Mouse (Mus musculus) left cerebral cortex, adult 8-10 months (tissue): ENCODE results near the gene Osbp. TPM values are rescaled to one million over a fixed set of nuclear protein-coding genes. Genes with fewer than 3 reads are reported as not detected.
A peak's percentile ranks its signal among the peaks of the same experiment; 100 is the strongest.

Experiments
- DNase-seq, 2 experiments: peaks; one replicate each; pipeline ENCODE4 v3.0.0; 2022; ENCODE audit warnings: low spot score in 2 of 2
- total RNA-seq, 4 experiments: library from RNA; stranded (reverse); gene quantifications; 2 replicates each; pipeline ENCODE4 v1.2.4; 2022

The Osbp gene
- total RNA-seq, 4 experiments from 2014 or later = 56.8 to 62.7 (median 59.6) TPM

DNA sequence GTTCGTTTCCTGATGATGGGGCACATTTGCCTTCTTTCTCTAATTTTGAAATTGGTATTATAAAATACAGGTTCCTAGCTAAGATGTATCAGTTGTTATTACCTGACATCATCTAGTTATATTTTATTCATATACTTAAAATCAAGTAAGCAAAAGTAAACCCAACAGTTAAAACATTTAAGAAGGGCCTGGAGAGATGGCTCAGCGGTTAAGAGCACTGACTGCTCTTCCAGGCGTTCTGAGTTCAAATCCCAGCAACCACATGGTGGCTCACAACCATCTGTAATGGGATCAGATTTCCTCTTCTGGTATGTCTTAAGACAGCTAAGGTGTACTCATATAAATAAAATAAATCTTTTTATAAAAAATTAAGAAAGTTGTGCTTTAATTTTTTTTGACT lies 22.1 kb downstream of the Osbp start:
- no peak for DNase-seq

- DNase-seq = no peak
Measured at GRCm38 (mm10) chr19:11989334-11989733, 23.6 kb downstream of the Osbp start.

- DNase-seq = no peak
Measured at GRCm38 (mm10) chr19:11992034-11992433, 26.3 kb downstream of the Osbp start.

- no peak for DNase-seq
Measured at GRCm38 (mm10) chr19:11992441-11993029, 26.8 kb downstream of the Osbp start.

DNA sequence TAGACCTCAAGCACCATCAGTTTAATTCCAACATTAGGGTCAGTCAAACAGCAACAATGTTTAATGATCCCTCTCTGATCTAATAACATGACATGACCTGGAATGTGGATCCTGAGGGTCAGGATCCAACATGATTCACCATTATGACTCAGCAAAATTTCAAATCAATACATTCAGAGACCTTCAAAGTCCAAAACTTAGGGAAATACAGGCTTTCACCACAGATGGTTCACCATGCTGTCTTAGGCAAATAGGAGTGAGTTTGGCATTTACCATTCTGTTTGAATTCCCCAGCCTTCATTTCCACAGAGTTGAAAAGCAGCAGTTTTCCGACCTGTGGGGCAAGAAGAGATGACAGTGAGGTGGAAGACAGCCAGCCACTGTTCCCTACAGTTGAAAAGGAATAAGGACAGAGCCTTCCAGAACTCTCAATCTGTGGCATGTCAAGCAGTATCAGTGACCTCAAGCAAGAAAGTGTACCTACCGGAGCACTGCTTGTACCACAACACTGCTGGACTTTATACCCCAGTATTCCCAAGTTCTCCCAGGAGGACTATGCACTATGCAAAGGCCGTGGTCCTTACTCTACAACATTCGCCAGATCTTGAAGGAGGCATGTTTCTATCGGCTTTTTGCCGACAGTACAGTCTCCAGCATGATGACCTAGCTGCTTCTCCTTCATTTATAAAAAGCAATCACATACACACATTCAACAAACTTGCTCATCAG lies 29.1 kb downstream of the Osbp start:
- no peak for DNase-seq

- no peak for DNase-seq
Measured at GRCm38 (mm10) chr19:11995722-11996448, 30.1 kb downstream of the Osbp start.

- no peak for DNase-seq
Measured at GRCm38 (mm10) chr19:12001686-12002085, 35.9 kb downstream of the Osbp start.

- DNase-seq = peak in 1 of 2 experiments; percentile 53
Measured at GRCm38 (mm10) chr19:12002125-12002524, 36.4 kb downstream of the Osbp start.

DNA sequence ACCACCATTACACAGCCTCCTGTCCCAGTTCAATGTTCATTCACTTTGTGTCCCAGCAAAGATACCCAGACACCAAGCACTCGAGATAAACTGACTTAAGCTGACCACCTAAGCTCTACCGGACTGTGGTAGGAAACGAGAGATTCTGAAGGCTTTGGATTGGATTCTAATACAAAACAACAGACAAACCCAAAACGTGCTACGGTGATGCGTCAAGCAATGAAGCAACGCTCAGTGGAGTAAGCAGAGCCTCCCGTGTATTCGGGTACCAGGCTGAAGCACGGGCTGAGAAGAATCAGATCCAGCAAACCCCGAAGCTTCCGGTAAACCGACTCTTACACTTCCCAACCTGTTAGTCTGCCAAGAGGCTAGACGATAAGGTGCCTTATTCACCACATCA lies 37.0 kb downstream of the Osbp start:
- no peak for DNase-seq

DNA sequence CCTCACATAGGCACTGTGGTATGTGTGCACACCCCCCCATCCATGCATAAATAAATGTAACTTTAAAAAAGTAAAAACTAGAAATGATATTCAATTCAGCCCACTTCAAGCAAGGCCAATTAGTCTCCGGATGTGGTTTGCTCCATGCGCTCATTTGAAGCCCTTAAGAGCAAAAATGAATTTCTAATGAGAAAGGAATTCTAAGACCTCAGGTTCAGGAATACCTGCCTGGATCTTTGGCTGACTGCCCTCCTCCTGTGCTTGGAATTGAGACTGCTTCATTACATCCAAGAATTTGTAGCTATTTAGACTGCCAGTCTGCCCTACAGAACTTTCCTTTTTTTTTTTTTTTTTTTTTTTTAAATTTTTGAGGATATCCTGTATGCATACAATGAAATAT lies 37.8 kb downstream of the Osbp start:
- DNase-seq = no peak

DNA sequence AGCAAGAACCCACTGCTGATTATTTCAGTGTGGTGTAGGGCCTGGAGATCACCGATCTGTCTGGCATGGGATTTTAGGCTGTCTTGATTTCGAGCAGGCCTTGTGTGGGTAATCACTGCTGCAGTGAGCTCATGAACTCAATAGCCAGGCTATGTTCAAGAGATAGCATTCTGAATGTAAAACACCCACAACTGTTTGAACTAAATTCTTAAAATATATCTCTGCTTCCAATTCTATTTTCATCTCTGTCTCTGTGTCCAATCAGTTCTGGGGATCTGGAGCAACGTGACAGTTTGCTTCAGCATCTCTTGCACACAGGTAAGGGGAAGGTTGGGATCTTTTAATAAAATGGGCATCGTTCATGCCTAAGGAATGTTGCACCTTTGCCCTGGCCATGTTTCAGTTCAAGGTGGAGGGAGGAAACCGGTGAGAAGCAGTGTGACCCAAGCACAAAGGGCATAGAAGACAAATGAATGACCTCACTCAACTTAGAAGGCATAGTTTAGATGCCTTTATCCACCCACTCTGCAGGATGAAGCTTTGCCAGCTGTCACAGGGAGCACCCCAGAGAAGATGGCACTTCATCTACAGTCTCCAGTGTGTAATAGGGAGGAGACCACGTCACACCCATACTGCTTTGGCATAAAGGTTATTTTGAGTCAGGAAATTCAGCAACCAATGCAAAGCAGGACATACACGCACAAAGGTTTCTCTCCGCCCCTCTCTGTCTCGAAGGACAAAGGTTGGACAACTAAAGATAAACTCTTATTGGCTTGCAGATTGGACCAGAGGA lies 38.7 kb downstream of the Osbp start:
- DNase-seq = peak in 1 of 2 experiments; percentile 48

GRCm38 (mm10) chr19:12005376-12006360 lies 39.9 kb downstream of the Osbp start:
- DNase-seq = peak; percentile 75 to 96

DNA sequence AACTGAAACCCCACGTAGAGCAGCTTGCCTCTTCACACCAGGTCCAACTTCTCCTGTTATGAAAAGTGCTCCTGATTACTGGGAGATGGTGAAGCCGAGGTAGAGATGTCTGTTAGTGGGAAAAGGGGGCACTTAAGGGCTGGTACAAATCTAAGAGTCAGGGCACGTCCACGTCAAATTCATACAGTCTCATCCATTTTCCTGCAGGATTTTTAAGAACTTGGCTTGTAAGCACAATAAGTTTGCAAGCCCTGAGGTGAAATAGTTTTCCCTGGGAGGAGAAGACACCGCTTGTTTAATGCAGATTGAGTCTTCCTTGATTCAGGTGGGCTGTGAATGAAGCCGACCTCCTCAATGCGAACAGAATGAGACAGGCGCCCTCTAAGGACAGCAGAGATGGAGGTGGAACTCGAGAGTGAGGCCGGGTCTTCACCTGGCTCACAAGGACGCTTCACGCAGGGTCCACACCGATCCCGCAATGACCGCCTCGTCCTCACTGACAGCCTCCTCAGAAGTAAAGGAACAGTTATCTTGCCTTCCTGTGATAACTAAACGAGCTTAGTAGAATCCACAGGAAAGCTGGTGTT lies 40.7 kb downstream of the Osbp start:
- peak in 1 of 2 experiments; percentile 31 for DNase-seq

- DNase-seq = no peak
Measured at GRCm38 (mm10) chr19:12007105-12007931, 41.6 kb downstream of the Osbp start.

- DNase-seq = no peak
Measured at GRCm38 (mm10) chr19:12008410-12009380, 43.0 kb downstream of the Osbp start.

DNA sequence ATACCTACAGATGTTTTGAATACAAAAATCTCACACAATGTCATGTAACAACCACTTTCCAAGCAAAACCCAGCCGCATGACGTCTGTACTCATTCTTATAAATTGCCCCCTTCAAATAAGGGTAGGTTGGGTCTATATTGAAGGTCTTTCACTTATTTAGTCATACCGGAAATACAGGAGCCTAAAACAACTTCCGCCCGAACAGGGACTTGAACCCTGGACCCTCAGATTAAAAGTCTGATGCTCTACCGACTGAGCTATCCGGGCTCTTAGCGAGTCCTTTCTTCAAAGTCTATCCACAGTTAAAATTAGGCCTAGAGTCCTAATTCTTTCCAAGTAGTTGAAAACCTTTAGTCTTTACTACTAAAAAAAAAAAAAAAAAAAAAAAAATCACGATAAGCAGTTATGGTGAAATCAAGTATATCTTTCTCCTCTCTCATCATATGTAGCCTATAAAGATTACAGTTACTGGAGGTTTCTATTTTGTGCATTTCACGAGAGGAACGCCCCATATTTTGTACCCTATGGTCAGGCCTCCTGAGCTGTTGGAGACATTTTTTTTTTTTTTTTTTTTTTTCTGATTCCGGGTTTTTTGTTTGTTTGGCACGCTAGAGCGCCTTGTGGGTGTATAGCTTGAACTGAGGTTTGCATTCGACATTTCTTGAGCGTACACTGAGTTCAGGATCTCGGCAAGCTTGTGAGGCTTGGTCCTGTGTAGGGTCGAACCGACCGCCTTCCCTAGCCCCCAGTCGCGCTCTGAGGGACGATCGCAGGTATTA lies 44.0 kb downstream of the Osbp start:
- peak; percentile 64 to 85 for DNase-seq

- peak in 1 of 2 experiments; percentile 34 for DNase-seq
Measured at GRCm38 (mm10) chr19:12010281-12010771, 44.6 kb downstream of the Osbp start.
